Mouse (Mus musculus): ENCODE measurements around the gene Hoxc11. TPM values are rescaled to one million over a fixed set of nuclear protein-coding genes. Genes with fewer than 3 reads are reported as not detected.
A peak's percentile ranks its signal among the peaks of the same experiment; 100 is the strongest.

Hoxc11 gene
- polyA plus RNA-seq, 1 experiment, result not detected

DNA sequence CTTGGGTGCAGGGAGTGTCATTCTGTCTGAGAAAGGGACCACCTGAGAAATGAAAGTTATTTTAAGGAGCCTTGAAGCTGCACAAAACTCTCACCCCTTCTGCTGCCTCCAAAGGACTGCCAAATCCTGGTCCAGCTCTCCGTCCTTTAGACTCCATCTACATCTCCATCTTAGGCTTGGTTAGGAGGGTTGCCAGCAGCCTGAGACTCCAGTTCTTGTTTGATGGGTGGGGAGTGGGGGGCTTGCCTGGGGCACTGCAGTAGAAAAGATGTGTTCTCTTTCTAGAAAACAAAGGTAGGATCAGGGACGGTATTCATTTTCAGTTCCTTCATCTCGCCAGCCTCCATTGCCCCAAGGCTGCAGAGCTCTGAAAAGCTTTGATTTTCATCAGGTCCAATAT is 43.2 kb downstream of the Hoxc11 start:
- Histone ChIP-seq H3K27ac (ENCODE audit: insufficient read depth, low read depth, low read length) (no peak overlapping the region), H3K4me3 (ENCODE audit: insufficient read depth, low read depth, low read length) (no peak overlapping the region), H3K4me1 (ENCODE audit: control insufficient read depth, insufficient read depth, low read length) (peaks cover 9% of the 10 kb centered on the region; the same call in 1 of the 2 replicates)
- WGBS, result 8% methylated on average over 3 of the region's 3 CpGs
- no peak for TF ChIP-seq POLR2A (IDR thresholded peaks at IDR 0.05; ENCODE audit: insufficient read depth, low read depth, low read length)
- no peak for TF ChIP-seq CTCF (IDR thresholded peaks at IDR 0.05; ENCODE audit: insufficient read depth, low read depth, low read length)

GRCm38 (mm10) chr15:102997939-102998355 is 43.7 kb downstream of the Hoxc11 start, which contains the start of gene Hoxc6:
Gene Hoxc6, plus strand, starts transcription at chr15:102998257.
- H3K4me1 ChIP-seq (ENCODE audit: control insufficient read depth, insufficient read depth, low read length), result peaks cover 9% of the 10 kb centered on the region; the same call in 1 of the 2 replicates
- H3K4me3 ChIP-seq (ENCODE audit: insufficient read depth, low read depth, low read length), result no peak within 1 kb of the TSS
- no peak for TF ChIP-seq POLR2A (IDR thresholded peaks at IDR 0.05; ENCODE audit: insufficient read depth, low read depth, low read length)
- no peak for TF ChIP-seq CTCF (IDR thresholded peaks at IDR 0.05; ENCODE audit: insufficient read depth, low read depth, low read length)
- WGBS, result 5% methylated on average over 19 of the region's 19 CpGs
- no peak within 1 kb of the TSS for H3K27ac ChIP-seq (ENCODE audit: insufficient read depth, low read depth, low read length)

DNA sequence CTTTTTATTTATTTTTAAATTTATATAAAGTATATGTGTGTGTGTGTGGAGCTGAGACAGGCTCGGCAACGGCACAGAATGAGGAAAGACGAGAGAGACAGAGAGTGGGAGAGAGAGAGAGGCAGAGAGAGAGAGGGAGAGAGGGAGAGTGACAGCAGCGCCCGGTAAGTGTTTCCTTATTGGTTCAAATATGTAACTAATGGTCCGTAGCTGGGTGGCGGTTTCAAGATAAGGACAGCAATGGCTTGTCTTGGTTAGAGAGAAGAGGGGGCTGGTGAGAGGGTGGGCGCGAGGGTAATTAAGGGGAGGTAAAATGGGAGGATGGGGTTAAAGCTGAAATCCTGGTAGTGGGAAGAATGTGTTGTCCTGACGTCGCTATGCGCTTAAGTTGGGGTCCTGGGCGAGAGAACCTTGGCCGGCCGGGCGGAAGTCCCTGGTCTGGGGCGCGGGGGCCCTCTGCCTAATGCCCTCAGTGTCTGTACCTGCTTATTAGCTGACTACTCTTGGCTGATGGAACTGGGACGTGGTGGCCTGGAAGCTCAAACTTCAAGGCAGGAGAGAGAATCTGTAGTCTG is 44.5 kb downstream of the Hoxc11 start:
- Histone ChIP-seq H3K27ac (ENCODE audit: insufficient read depth, low read depth, low read length) (no peak overlapping the region), H3K4me3 (ENCODE audit: insufficient read depth, low read depth, low read length) (no peak overlapping the region)

DNA sequence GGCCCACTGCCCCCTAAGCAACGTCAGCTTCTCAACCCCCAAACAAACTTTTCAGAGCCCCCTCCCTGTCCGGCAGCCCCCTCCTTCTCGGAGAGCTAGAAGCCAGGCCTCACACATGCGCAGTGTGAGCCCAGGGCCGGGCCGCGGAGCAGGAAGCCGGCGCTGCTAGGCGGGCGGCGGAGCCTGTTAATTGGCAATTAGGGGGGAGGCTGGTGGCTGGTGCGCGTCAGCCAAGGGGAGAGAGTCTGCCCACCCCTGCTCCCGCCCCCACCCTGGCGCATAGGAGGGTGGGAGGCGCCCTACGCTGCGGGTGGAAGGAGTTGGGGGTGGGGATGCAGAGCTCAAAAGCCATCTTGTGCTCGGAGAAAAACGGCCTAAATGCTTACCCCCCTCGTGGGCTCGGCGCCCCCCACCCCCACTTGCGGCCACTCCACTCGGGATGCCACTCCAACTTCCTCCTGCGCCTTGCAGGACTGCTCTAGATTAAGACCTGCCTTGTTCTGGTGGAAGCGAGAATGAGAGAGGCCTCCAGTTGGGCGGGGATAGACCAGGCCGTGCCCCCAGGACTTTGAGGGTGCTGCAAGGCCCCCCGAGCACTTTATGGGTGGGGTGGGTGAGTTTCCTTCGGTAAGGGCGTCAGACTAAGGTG is 45.1 kb downstream of the Hoxc11 start:
- peaks cover 9% of the 10 kb centered on the region; the same call in 1 of the 2 replicates for H3K4me1 ChIP-seq (ENCODE audit: control insufficient read depth, insufficient read depth, low read length)
- H3K4me3 ChIP-seq (ENCODE audit: insufficient read depth, low read depth, low read length), result no peak overlapping the region
- WGBS, result under 1% methylated on average over 33 of the region's 33 CpGs
- no peak overlapping the region for H3K27ac ChIP-seq (ENCODE audit: insufficient read depth, low read depth, low read length)
- no peak for TF ChIP-seq POLR2A (IDR thresholded peaks at IDR 0.05; ENCODE audit: insufficient read depth, low read depth, low read length)
- TF ChIP-seq CTCF (IDR thresholded peaks at IDR 0.05; ENCODE audit: insufficient read depth, low read depth, low read length), result no peak

More for the DNA sequence above, 44.5 kb downstream of the Hoxc11 start:
- H3K4me1 ChIP-seq (ENCODE audit: control insufficient read depth, insufficient read depth, low read length), result peaks cover 9% of the 10 kb centered on the region; the same call in 1 of the 2 replicates
- 1% methylated on average over 19 of the region's 19 CpGs for WGBS
- TF ChIP-seq CTCF (IDR thresholded peaks at IDR 0.05; ENCODE audit: insufficient read depth, low read depth, low read length) (no peak), POLR2A (IDR thresholded peaks at IDR 0.05; ENCODE audit: insufficient read depth, low read depth, low read length) (no peak)

DNA sequence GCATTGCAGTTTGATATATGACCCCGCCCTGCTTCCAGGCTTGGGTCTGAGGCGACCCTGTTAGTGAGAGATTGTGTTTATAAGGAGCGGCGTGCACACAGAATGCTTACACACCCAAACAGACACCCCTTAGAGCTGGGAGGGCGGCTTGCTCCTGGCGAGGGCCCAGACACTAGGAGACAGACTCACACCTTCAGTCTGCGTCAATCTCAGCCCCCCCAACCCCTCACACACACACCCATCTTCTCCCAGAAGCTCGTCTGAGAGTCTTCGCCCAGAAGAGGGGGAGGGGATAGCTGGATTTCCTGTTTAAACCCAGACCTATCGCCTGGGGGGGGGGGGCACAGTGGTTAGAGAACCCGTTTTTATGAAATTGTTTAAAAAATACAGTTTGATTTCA is 45.7 kb downstream of the Hoxc11 start:
- H3K4me1 ChIP-seq (ENCODE audit: control insufficient read depth, insufficient read depth, low read length), result peaks cover 9% of the 10 kb centered on the region; the same call in 1 of the 2 replicates
- TF ChIP-seq POLR2A (IDR thresholded peaks at IDR 0.05; ENCODE audit: insufficient read depth, low read depth, low read length), result no peak
- no peak for TF ChIP-seq CTCF (IDR thresholded peaks at IDR 0.05; ENCODE audit: insufficient read depth, low read depth, low read length)
- H3K27ac ChIP-seq (ENCODE audit: insufficient read depth, low read depth, low read length), result no peak overlapping the region
- H3K4me3 ChIP-seq (ENCODE audit: insufficient read depth, low read depth, low read length), result no peak overlapping the region
- WGBS, result 8% methylated on average over 11 of the region's 11 CpGs

GRCm38 (mm10) chr15:103000501-103000901 is 46.3 kb downstream of the Hoxc11 start:
- Histone ChIP-seq H3K4me3 (ENCODE audit: insufficient read depth, low read depth, low read length) (no peak overlapping the region), H3K27ac (ENCODE audit: insufficient read depth, low read depth, low read length) (no peak overlapping the region), H3K4me1 (ENCODE audit: control insufficient read depth, insufficient read depth, low read length) (peaks cover 9% of the 10 kb centered on the region; the same call in 1 of the 2 replicates)
- WGBS, result 10% methylated on average over 24 of the region's 24 CpGs
- TF ChIP-seq CTCF (IDR thresholded peaks at IDR 0.05; ENCODE audit: insufficient read depth, low read depth, low read length), result no peak

- TF ChIP-seq CTCF (IDR thresholded peaks at IDR 0.05; ENCODE audit: insufficient read depth, low read depth, low read length) (no peak), POLR2A (IDR thresholded peaks at IDR 0.05; ENCODE audit: insufficient read depth, low read depth, low read length) (no peak)
- Histone ChIP-seq H3K4me3 (ENCODE audit: insufficient read depth, low read depth, low read length) (no peak overlapping the region), H3K4me1 (ENCODE audit: control insufficient read depth, insufficient read depth, low read length) (peaks cover 9% of the 10 kb centered on the region; the same call in 1 of the 2 replicates), H3K27ac (ENCODE audit: insufficient read depth, low read depth, low read length) (no peak overlapping the region)
- 66% methylated on average over 2 of the region's 2 CpGs for WGBS
Observed at GRCm38 (mm10) chr15:103001370-103001769, 47.1 kb downstream of the Hoxc11 start.

- Histone ChIP-seq H3K4me3 (ENCODE audit: insufficient read depth, low read depth, low read length) (no peak overlapping the region), H3K4me1 (ENCODE audit: control insufficient read depth, insufficient read depth, low read length) (peaks cover 9% of the 10 kb centered on the region; the same call in 1 of the 2 replicates), H3K27ac (ENCODE audit: insufficient read depth, low read depth, low read length) (no peak overlapping the region)
- 39% methylated on average over 4 of the region's 4 CpGs for WGBS
- no peak for TF ChIP-seq POLR2A (IDR thresholded peaks at IDR 0.05; ENCODE audit: insufficient read depth, low read depth, low read length)
- TF ChIP-seq CTCF (IDR thresholded peaks at IDR 0.05; ENCODE audit: insufficient read depth, low read depth, low read length), result no peak
Observed at GRCm38 (mm10) chr15:103002156-103002555, 47.9 kb downstream of the Hoxc11 start.

DNA sequence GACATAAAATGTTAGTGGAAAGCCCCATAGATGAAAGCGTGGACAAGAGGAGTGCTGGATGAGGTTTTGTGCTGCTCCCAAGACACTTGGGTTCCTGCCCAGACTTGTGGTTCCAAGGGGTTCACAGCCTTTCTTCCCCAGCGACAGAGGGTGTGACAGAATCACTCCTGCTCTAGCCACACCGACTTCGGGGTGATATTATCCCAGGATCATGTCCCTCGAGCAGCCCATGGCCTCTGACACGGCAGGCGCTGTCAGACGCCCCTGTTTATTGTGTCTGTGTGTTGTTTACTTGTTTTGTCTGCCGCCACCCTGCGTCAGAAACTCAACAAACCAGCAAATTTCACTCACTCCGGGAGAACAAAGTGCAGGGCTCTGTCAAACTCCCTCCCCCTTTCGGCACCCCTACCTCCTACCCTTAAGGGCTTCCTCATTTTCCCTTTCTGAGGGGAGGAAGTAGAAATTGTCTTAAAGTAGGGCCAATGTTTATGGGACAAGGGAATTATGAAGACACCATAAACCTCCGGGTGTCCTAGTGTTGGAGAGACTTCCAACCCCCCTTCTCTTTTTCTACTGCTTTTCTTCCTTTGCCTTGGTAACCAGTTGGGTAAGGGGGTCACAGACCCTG is 48.7 kb downstream of the Hoxc11 start:
- TF ChIP-seq POLR2A (IDR thresholded peaks at IDR 0.05; ENCODE audit: insufficient read depth, low read depth, low read length), result 0 out of 2 replicates have a peak, but pooled peaks have one; percentile 11
- no peak for TF ChIP-seq CTCF (IDR thresholded peaks at IDR 0.05; ENCODE audit: insufficient read depth, low read depth, low read length)
- no peak overlapping the region for H3K27ac ChIP-seq (ENCODE audit: insufficient read depth, low read depth, low read length)
- 10% methylated on average over 13 of the region's 13 CpGs for WGBS
- peaks cover 9% of the 10 kb centered on the region; the same call in 1 of the 2 replicates for H3K4me1 ChIP-seq (ENCODE audit: control insufficient read depth, insufficient read depth, low read length)
- no peak overlapping the region for H3K4me3 ChIP-seq (ENCODE audit: insufficient read depth, low read depth, low read length)
